Mouse (Mus musculus): Measurements from ENCODE around the gene Stfa2.
"Not testable (repeated sequence)": the region's sequence is repeated elsewhere in the genome, so short reads cannot be mapped to it uniquely, and the experiment has no call there.

Stfa2 gene

GRCm38 (mm10) chr16:36408357-36408756 lies at the start of gene Stfa2:
Gene Stfa2, minus strand, starts transcription at chr16:36408457.
- no peak for DNase-seq

- no peak for DNase-seq
Observed at GRCm38 (mm10) chr16:36455342-36455802, 47.1 kb upstream of the Stfa2 start, which contains the start of gene Stfa3. Gene Stfa3, minus strand, starts transcription at chr16:36455392.

- not testable (repeated sequence) for DNase-seq
Observed at GRCm38 (mm10) chr16:36420979-36421378, 12.7 kb upstream of the Stfa2 start.

GRCm38 (mm10) chr16:36389060-36389459 lies 19.2 kb downstream of the Stfa2 start:
- no peak for DNase-seq

- DNase-seq: not testable (repeated sequence)
Observed at GRCm38 (mm10) chr16:36367648-36368047, 40.6 kb downstream of the Stfa2 start, which contains the start of gene BC100530. Gene BC100530, minus strand, starts transcription at chr16:36367748.
